Mouse (Mus musculus): ENCODE data around the gene Chmp2a. TPM values are rescaled to one million over a fixed set of nuclear protein-coding genes. Genes with fewer than 3 reads are reported as not detected.

Chmp2a gene
- polyA plus RNA-seq, 1 experiment, result 128 TPM

GRCm38 (mm10) chr7:13014275-13014839 lies 20.2 kb downstream of the Chmp2a start:
- Histone ChIP-seq H3K79me2 (ENCODE audit: control insufficient read depth, insufficient read depth) (no peaks in the 10 kb centered on the region), H3K4me3 (ENCODE audit: insufficient read depth, poor library complexity, severe bottlenecking) (no peak overlapping the region), H3ac (ENCODE audit: control insufficient read depth, insufficient read length, low read depth) (no peak overlapping the region), H3K27me3 (ENCODE audit: control insufficient read depth, insufficient read depth, insufficient read length) (peaks cover 9% of the 10 kb centered on the region), H3K79me3 (ENCODE audit: low read depth) (no peaks in the 10 kb centered on the region), H3K36me3 (ENCODE audit: control insufficient read depth, insufficient read depth) (no peaks in the 10 kb centered on the region)
- TF ChIP-seq FOSL1 (IDR thresholded peaks at IDR 0.05; ENCODE audit: insufficient read depth, low read length, poor library complexity, severe bottlenecking), result no peak
- no peak for TF ChIP-seq MAX (IDR thresholded peaks at IDR 0.05)

GRCm38 (mm10) chr7:13013671-13014070 lies 20.9 kb downstream of the Chmp2a start:
- Histone ChIP-seq H3K4me3 (ENCODE audit: insufficient read depth, poor library complexity, severe bottlenecking) (no peak overlapping the region), H3K79me2 (ENCODE audit: control insufficient read depth, insufficient read depth) (peaks cover 4% of the 10 kb centered on the region)
- TF ChIP-seq USF1 (IDR thresholded peaks at IDR 0.05; ENCODE audit: low read depth) (no peak), MYOD1 (IDR thresholded peaks at IDR 0.05; ENCODE audit: control insufficient read depth, insufficient read length, low read depth) (no peak), FOSL1 (IDR thresholded peaks at IDR 0.05; ENCODE audit: insufficient read depth, low read length, poor library complexity, severe bottlenecking) (no peak), MYOG (IDR thresholded peaks at IDR 0.05; ENCODE audit: control insufficient read depth, extremely low read depth, insufficient read length) (no peak), MAX (IDR thresholded peaks at IDR 0.05) (no peak), CTCF (IDR thresholded peaks at IDR 0.05; ENCODE audit: control insufficient read depth, insufficient read depth, insufficient read length) (no peak), CEBPB (IDR thresholded peaks at IDR 0.05; ENCODE audit: low read depth) (no peak)

GRCm38 (mm10) chr7:13010005-13010908 lies 24.4 kb downstream of the Chmp2a start, which contains the start of gene Zbtb45:
TSS of gene Zbtb45 (minus strand) at chr7:13010034.
- H3K4me3 ChIP-seq (ENCODE audit: insufficient read depth, poor library complexity, severe bottlenecking), result peak within 1 kb of the TSS; percentile 64
- peaks cover 6% of the 10 kb centered on the region for H3K79me3 ChIP-seq (ENCODE audit: low read depth)
- H3K27me3 ChIP-seq (ENCODE audit: control insufficient read depth, insufficient read depth, insufficient read length), result no peaks in the 10 kb centered on the region
- H3K79me2 ChIP-seq (ENCODE audit: control insufficient read depth, insufficient read depth), result peaks cover 14% of the 10 kb centered on the region
- peak within 1 kb of the TSS; percentile 72 for H3ac ChIP-seq (ENCODE audit: control insufficient read depth, insufficient read length, low read depth)
- peaks cover 14% of the 10 kb centered on the region for H3K36me3 ChIP-seq (ENCODE audit: control insufficient read depth, insufficient read depth)
- no peak for TF ChIP-seq CEBPB (IDR thresholded peaks at IDR 0.05; ENCODE audit: low read depth)
- TF ChIP-seq MAX (IDR thresholded peaks at IDR 0.05), result no peak
- no peak for TF ChIP-seq USF1 (IDR thresholded peaks at IDR 0.05; ENCODE audit: low read depth)
- no peak for TF ChIP-seq MYOD1 (IDR thresholded peaks at IDR 0.05; ENCODE audit: control insufficient read depth, insufficient read length, low read depth)
- TF ChIP-seq FOSL1 (IDR thresholded peaks at IDR 0.05; ENCODE audit: insufficient read depth, low read length, poor library complexity, severe bottlenecking), result no peak
- TF ChIP-seq MYOG (IDR thresholded peaks at IDR 0.05; ENCODE audit: control insufficient read depth, extremely low read depth, insufficient read length), result no peak
- TF ChIP-seq CTCF (IDR thresholded peaks at IDR 0.05; ENCODE audit: control insufficient read depth, insufficient read depth, insufficient read length), result no peak

More at GRCm38 (mm10) chr7:13013671-13014070, 20.9 kb downstream of the Chmp2a start:
- Histone ChIP-seq H3ac (ENCODE audit: control insufficient read depth, insufficient read length, low read depth) (no peak overlapping the region), H3K36me3 (ENCODE audit: control insufficient read depth, insufficient read depth) (no peaks in the 10 kb centered on the region), H3K27me3 (ENCODE audit: control insufficient read depth, insufficient read depth, insufficient read length) (peaks cover 9% of the 10 kb centered on the region), H3K79me3 (ENCODE audit: low read depth) (no peaks in the 10 kb centered on the region)

- Histone ChIP-seq H3ac (ENCODE audit: control insufficient read depth, insufficient read length, low read depth) (peak overlapping the region; percentile 72), H3K27me3 (ENCODE audit: control insufficient read depth, insufficient read depth, insufficient read length) (no peaks in the 10 kb centered on the region), H3K79me3 (ENCODE audit: low read depth) (peaks cover 6% of the 10 kb centered on the region), H3K36me3 (ENCODE audit: control insufficient read depth, insufficient read depth) (peaks cover 14% of the 10 kb centered on the region), H3K4me3 (ENCODE audit: insufficient read depth, poor library complexity, severe bottlenecking) (peak overlapping the region; percentile 64), H3K79me2 (ENCODE audit: control insufficient read depth, insufficient read depth) (peaks cover 14% of the 10 kb centered on the region)
- TF ChIP-seq MAX (IDR thresholded peaks at IDR 0.05) (peak; percentile 23), FOSL1 (IDR thresholded peaks at IDR 0.05; ENCODE audit: insufficient read depth, low read length, poor library complexity, severe bottlenecking) (no peak), MYOD1 (IDR thresholded peaks at IDR 0.05; ENCODE audit: control insufficient read depth, insufficient read length, low read depth) (no peak), CTCF (IDR thresholded peaks at IDR 0.05; ENCODE audit: control insufficient read depth, insufficient read depth, insufficient read length) (peak; percentile 95)
These were observed 25.2 kb downstream of the Chmp2a start for GRCm38 (mm10) chr7:13009143-13010004.

- Histone ChIP-seq H3K79me2 (ENCODE audit: control insufficient read depth, insufficient read depth) (peaks cover 14% of the 10 kb centered on the region), H3K4me3 (ENCODE audit: insufficient read depth, poor library complexity, severe bottlenecking) (no peak overlapping the region), H3K27me3 (ENCODE audit: control insufficient read depth, insufficient read depth, insufficient read length) (no peaks in the 10 kb centered on the region), H3K36me3 (ENCODE audit: control insufficient read depth, insufficient read depth) (peaks cover 14% of the 10 kb centered on the region), H3ac (ENCODE audit: control insufficient read depth, insufficient read length, low read depth) (no peak overlapping the region), H3K79me3 (ENCODE audit: low read depth) (peaks cover 6% of the 10 kb centered on the region)
- TF ChIP-seq CTCF (IDR thresholded peaks at IDR 0.05; ENCODE audit: control insufficient read depth, insufficient read depth, insufficient read length) (no peak), USF1 (IDR thresholded peaks at IDR 0.05; ENCODE audit: low read depth) (no peak), FOSL1 (IDR thresholded peaks at IDR 0.05; ENCODE audit: insufficient read depth, low read length, poor library complexity, severe bottlenecking) (no peak), MAX (IDR thresholded peaks at IDR 0.05) (no peak)
These were observed 27.1 kb downstream of the Chmp2a start for GRCm38 (mm10) chr7:13007341-13008092.
